Mouse (Mus musculus): ENCODE data around the gene Fcho1. TPM values are rescaled to one million over a fixed set of nuclear protein-coding genes. Genes with fewer than 3 reads are reported as not detected.

Gene Fcho1
- polyA plus RNA-seq, 1 experiment, result 144 TPM

DNA sequence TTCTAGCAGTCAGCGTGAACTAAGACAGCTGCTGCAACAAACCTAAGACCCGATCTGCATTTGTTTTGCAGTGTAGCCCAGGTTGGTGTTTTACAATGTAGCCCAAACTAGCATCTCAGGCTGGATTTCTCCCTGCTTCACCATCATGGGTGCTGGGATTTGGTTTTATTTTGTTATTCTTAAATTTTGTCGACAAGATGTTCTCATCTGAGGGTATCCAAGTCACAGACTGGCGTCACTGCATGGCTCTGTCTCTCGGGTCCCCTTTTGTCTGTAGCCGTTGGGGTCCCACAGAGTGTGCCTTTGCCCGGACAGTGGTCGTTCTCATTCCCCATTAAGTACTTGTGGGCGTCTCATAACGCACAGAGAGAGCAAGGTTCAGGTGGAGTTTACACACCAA, 40.8 kb downstream of the Fcho1 start:
- 82% methylated on average over 10 of the region's 10 CpGs for WGBS

DNA sequence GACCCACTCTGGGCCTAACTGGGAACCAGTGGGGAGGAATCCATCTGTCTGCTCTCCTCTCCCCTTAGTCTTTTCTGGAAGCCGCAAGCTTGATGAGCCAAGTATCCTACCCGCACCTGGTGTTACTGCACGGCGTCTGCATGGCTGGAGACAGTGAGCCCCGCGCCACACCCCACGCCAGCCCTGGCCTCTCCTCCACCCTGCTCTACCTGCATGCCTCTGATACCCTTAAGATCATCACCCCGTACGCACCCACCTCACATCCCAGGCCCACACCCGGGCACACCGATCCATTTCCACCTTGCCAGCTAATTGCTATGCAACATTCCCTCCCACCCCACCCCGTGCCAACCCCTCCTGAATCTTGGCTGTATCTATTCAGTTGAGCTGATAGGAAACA, 42.7 kb downstream of the Fcho1 start:
- Histone ChIP-seq H3K4me1 (ENCODE audit: control insufficient read depth, insufficient read depth, low read length) (no peaks in the 10 kb centered on the region), H3K4me3 (replicated peaks; ENCODE audit: control insufficient read depth, low read depth, low read length) (no peak overlapping the region), H3K27ac (ENCODE audit: control insufficient read depth, insufficient read depth, low read depth, low read length, poor library complexity) (no peak overlapping the region)
- WGBS, result 87% methylated on average over 12 of the region's 12 CpGs
- no peak for TF ChIP-seq POLR2A (IDR thresholded peaks at IDR 0.05; ENCODE audit: borderline replicate concordance, control insufficient read depth, low read depth, low read length)
- no peak for TF ChIP-seq CTCF (IDR thresholded peaks at IDR 0.05; ENCODE audit: control insufficient read depth, insufficient read depth, low read length)

More for the DNA sequence above, 40.8 kb downstream of the Fcho1 start:
- TF ChIP-seq POLR2A (IDR thresholded peaks at IDR 0.05; ENCODE audit: borderline replicate concordance, control insufficient read depth, low read depth, low read length) (no peak), CTCF (IDR thresholded peaks at IDR 0.05; ENCODE audit: control insufficient read depth, insufficient read depth, low read length) (no peak)
- Histone ChIP-seq H3K27ac (ENCODE audit: control insufficient read depth, insufficient read depth, low read depth, low read length, poor library complexity) (no peak overlapping the region), H3K4me3 (replicated peaks; ENCODE audit: control insufficient read depth, low read depth, low read length) (no peak overlapping the region), H3K4me1 (ENCODE audit: control insufficient read depth, insufficient read depth, low read length) (no peaks in the 10 kb centered on the region)

GRCm38 (mm10) chr8:71681369-71681915, 44.1 kb downstream of the Fcho1 start:
- Histone ChIP-seq H3K4me3 (replicated peaks; ENCODE audit: control insufficient read depth, low read depth, low read length) (no peak overlapping the region), H3K27ac (ENCODE audit: control insufficient read depth, insufficient read depth, low read depth, low read length, poor library complexity) (no peak overlapping the region), H3K4me1 (ENCODE audit: control insufficient read depth, insufficient read depth, low read length) (no peaks in the 10 kb centered on the region; the same call in 1 of the 2 replicates)
- WGBS, result 84% methylated on average over 18 of the region's 18 CpGs
- TF ChIP-seq POLR2A (IDR thresholded peaks at IDR 0.05; ENCODE audit: borderline replicate concordance, control insufficient read depth, low read depth, low read length) (no peak), CTCF (IDR thresholded peaks at IDR 0.05; ENCODE audit: control insufficient read depth, insufficient read depth, low read length) (no peak)

DNA sequence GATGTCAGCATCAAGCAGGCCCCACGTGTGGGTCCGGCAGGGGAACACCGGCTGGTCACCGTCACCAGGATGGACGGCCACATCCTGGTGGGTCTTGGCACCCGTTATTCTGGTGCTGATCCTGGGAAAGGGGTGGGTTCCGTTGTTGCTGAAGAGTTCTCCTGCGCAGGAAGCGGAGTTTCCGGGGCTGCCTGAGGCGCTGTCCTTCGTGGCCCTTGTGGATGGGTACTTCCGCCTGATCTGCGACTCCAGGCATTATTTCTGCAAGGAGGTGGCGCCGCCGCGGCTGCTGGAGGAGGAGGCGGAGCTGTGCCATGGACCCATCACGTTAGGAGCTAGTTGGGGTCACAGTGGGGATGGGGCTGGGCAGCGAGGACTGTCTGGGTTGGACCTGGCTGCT, 45.0 kb downstream of the Fcho1 start:
- WGBS, result 90% methylated on average over 21 of the region's 21 CpGs
- Histone ChIP-seq H3K4me1 (ENCODE audit: control insufficient read depth, insufficient read depth, low read length) (no peaks in the 10 kb centered on the region; the same call in 1 of the 2 replicates), H3K27ac (ENCODE audit: control insufficient read depth, insufficient read depth, low read depth, low read length, poor library complexity) (no peak overlapping the region), H3K4me3 (replicated peaks; ENCODE audit: control insufficient read depth, low read depth, low read length) (no peak overlapping the region)
- TF ChIP-seq CTCF (IDR thresholded peaks at IDR 0.05; ENCODE audit: control insufficient read depth, insufficient read depth, low read length) (no peak), POLR2A (IDR thresholded peaks at IDR 0.05; ENCODE audit: borderline replicate concordance, control insufficient read depth, low read depth, low read length) (0 out of 2 replicates have a peak, but pooled peaks have one; percentile 10)

DNA sequence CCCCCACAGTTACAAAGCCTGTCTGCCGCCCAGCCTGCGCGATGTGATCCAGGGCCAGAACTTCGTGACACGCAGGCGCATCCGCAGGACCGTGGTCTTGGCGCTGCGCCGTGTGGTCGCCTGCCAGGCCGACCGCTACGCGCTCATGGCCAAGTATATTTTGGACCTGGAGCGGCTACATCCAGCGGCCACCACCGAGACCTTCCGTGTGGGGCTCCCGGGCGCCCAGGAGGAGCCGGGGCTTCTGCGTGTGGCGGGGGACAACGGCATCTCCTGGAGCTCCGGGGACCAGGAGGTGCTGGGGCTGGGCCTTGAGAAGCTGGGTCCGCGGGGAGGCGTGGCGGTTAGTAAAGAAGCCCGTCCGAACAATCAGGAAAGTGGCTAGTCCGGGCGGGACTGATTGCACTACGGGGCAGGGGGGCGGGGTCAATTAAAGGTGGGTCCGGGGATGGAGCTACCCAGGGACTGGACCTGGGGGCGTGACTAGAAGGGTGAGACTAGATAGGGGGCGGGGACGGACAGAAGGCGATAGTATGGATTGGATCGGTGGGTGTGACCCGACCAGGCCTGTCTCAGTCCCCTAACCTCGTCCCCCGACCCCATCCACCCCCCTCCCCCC, 45.9 kb downstream of the Fcho1 start:
- TF ChIP-seq POLR2A (IDR thresholded peaks at IDR 0.05; ENCODE audit: borderline replicate concordance, control insufficient read depth, low read depth, low read length), result no peak
- TF ChIP-seq CTCF (IDR thresholded peaks at IDR 0.05; ENCODE audit: control insufficient read depth, insufficient read depth, low read length), result no peak
- H3K4me1 ChIP-seq (ENCODE audit: control insufficient read depth, insufficient read depth, low read length), result no peaks in the 10 kb centered on the region; the same call in 1 of the 2 replicates
- no peak overlapping the region for H3K4me3 ChIP-seq (replicated peaks; ENCODE audit: control insufficient read depth, low read depth, low read length)
- H3K27ac ChIP-seq (ENCODE audit: control insufficient read depth, insufficient read depth, low read depth, low read length, poor library complexity), result no peak overlapping the region
- 93% methylated on average over 46 of the region's 46 CpGs for WGBS

DNA sequence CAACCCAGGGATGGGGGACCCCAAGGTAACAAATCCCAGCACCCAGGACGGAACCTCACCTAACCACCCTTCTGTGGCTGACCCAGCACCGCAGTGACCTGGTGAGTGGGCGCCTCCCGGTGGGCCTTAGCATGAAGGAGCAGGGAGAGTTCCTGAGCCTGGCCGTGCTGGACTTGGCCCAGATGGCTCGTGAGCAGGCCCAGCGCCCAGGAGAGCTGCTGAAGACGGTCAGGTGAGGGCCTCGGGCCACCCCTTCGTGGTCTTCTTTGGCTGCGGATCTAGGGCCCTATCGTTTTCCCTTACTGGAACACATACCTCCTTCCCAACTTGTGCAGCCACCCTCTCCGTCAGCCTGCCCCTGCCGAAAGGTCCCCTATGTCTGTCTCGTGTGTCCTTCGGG, 46.4 kb downstream of the Fcho1 start:
- Histone ChIP-seq H3K4me1 (ENCODE audit: control insufficient read depth, insufficient read depth, low read length) (no peaks in the 10 kb centered on the region; the same call in 1 of the 2 replicates), H3K4me3 (replicated peaks; ENCODE audit: control insufficient read depth, low read depth, low read length) (no peak overlapping the region)
- 89% methylated on average over 16 of the region's 16 CpGs for WGBS

DNA sequence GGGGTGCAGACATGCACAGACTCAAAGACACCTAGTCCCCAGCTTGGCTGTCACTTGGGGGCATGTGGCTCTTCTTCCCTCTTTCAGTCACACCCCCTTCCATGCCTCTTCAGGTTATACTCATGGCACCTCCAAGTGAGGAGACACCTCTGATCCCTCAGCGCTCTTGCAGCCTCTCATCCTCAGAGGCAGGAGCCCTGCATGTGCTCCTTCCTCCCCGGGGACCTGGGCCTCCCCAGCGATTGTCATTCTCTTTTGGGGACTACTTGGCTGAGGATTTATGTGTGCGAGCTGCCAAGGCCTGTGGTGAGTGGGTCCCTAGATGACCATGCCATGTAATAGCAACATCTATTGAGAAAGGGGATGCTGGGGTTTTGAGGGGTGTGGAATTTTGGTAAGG, 47.3 kb downstream of the Fcho1 start:
- WGBS, result 67% methylated on average over 4 of the region's 4 CpGs
- no peak overlapping the region for H3K27ac ChIP-seq (ENCODE audit: control insufficient read depth, insufficient read depth, low read depth, low read length, poor library complexity)
- no peaks in the 10 kb centered on the region; the same call in 1 of the 2 replicates for H3K4me1 ChIP-seq (ENCODE audit: control insufficient read depth, insufficient read depth, low read length)
- no peak overlapping the region for H3K4me3 ChIP-seq (replicated peaks; ENCODE audit: control insufficient read depth, low read depth, low read length)
- TF ChIP-seq CTCF (IDR thresholded peaks at IDR 0.05; ENCODE audit: control insufficient read depth, insufficient read depth, low read length) (no peak), POLR2A (IDR thresholded peaks at IDR 0.05; ENCODE audit: borderline replicate concordance, control insufficient read depth, low read depth, low read length) (no peak)

More for the DNA sequence above, 46.4 kb downstream of the Fcho1 start:
- no peak for TF ChIP-seq POLR2A (IDR thresholded peaks at IDR 0.05; ENCODE audit: borderline replicate concordance, control insufficient read depth, low read depth, low read length)
- no peak; the same call in 1 of the 2 replicates for TF ChIP-seq CTCF (IDR thresholded peaks at IDR 0.05; ENCODE audit: control insufficient read depth, insufficient read depth, low read length)
- H3K27ac ChIP-seq (ENCODE audit: control insufficient read depth, insufficient read depth, low read depth, low read length, poor library complexity), result no peak overlapping the region

GRCm38 (mm10) chr8:71677555-71677954, 48.0 kb downstream of the Fcho1 start:
- TF ChIP-seq POLR2A (IDR thresholded peaks at IDR 0.05; ENCODE audit: borderline replicate concordance, control insufficient read depth, low read depth, low read length), result no peak

More at GRCm38 (mm10) chr8:71677555-71677954, 48.0 kb downstream of the Fcho1 start:
- Histone ChIP-seq H3K4me1 (ENCODE audit: control insufficient read depth, insufficient read depth, low read length) (no peaks in the 10 kb centered on the region; the same call in 1 of the 2 replicates), H3K27ac (ENCODE audit: control insufficient read depth, insufficient read depth, low read depth, low read length, poor library complexity) (no peak overlapping the region), H3K4me3 (replicated peaks; ENCODE audit: control insufficient read depth, low read depth, low read length) (no peak overlapping the region)
